Mouse (Mus musculus) kidney, postnatal 4 days (tissue): ENCODE results near the gene Nkx1-1.

Experiments used
- DNase-seq, 2 experiments: peaks; one replicate each; pipeline ENCODE4 v3.0.0; 2021; ENCODE audit warnings: mixed read lengths in 2 of 2

Nkx1-1 gene

DNA sequence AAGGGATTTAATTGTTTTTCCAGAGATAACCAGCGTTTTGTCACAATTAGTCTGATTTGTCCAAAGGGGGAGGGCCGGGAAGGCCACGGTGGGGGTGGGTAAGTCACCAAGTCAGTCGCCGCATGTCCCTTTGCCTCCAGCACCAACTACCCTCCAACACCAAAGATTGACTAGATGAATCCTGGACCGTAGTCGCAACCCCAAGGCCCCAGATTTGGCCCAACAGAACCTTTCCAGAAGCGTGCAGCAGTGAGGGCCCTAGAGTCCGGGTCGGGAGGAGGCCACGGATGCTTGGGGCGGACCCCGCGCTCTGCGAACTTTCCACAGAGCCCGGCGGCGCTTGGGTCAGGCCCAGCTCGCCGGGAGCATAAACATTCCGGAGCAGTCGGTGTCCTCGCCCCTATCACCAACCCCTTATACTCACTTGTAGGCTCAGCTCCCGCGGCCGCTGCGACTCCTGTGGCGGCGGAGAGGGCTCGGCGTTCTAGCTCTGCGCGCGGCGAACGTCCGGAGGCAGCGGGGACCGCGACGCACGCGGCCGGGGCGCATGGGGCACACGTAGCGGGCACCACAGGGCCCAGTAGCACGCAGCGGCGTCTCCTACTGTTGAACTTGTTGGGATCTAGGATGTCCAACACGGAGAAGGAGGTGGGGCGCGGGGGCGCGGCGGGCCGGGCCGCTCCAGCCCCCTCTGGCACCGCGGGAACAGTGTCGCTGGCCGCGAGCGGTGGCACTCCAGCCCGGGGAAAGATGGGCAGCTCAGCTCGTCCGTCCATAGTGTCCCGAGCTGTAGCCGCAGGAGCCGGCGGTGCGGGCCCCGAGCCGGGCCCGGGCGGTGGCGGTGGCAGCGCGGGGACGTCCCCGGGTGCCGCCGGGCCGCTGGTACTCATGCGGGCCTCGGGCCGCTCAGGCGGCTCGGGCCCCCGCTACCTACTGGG lies at the start of gene Nkx1-1:
Nkx1-1 (minus strand) TSS at position 776 of the 938 bp plus-strand sequence.
- peak; percentile 22 to 29 for DNase-seq

DNA sequence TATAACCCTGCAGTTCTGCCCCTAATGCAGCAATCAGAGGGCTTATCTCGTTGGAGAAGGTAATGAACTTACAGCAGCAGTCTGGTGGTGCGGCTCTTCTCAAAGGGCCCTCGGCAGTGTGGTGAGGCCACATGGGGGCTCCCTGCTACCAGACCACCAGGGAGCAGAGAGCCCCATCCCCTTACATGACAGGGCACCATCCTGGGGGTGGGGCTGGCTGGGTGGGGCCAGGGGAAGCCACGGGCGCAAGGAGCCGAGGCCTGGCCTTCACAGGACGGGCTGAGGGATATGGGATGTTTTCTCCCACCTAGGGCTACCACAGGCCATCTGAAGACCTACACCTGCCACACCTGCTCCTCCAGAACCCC lies 47.5 kb upstream of the Nkx1-1 start:
- no peak for DNase-seq

DNA sequence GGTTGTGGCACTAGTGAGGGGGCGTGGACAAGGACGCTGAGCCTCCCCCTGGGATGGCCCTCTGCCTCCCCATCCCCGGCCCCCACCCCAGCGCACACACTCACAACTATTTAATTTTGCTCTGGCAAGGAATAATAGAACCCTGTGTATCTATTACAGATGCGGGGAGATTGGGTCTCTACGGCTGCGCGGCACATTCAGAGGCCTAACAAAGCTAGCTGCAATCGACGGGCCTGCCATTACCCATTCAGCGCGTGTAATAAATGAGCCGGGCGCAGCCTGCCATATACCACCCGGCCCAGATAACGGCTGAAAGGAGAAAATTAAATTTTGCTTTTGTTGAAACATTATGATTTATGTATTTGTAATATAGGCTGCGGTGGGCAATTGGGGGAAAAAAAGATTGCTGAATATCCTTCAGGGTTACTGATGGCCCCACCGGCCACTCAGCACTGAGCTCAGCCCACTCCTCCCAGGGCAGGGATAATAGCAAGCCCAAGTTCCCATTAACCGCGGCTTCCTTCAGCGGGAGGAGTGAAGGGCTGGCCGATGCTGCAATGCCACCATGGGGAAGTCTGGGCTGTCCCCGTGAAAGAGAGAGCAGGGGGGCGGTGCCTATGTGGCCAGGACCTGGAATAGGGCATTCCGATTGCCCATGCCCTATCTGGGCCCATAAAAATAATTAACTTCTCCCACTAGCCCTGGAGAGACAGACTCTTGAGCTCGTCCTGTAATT lies 47.0 kb upstream of the Nkx1-1 start:
- DNase-seq: peak in 1 of 2 experiments; percentile 26

DNA sequence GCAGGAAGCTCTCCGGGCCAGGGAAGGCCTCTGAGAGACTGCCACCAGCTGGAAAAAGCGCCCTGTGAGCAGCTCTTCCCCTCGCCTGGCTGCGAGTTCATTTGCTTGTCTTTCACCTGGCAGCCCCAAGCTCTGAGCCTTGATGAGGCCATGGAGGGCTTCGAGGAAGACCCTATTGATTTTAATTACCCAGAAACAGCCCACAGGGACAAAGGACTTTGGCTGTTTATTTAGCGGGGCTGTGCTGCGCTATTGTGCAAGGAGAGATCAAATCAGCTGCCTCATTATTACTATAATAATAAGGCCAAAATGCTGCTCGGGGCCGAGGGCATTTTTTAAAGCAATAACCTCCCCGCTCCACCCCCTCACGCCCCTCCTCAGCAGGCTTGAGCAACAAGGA lies 31.7 kb upstream of the Nkx1-1 start:
- no peak for DNase-seq

- DNase-seq: no peak
Observed at GRCm38 (mm10) chr5:33464390-33464789, 30.6 kb upstream of the Nkx1-1 start.

GRCm38 (mm10) chr5:33459111-33459510 lies 25.3 kb upstream of the Nkx1-1 start:
- DNase-seq: no peak

GRCm38 (mm10) chr5:33458132-33458622 lies 24.4 kb upstream of the Nkx1-1 start:
- no peak for DNase-seq

GRCm38 (mm10) chr5:33455737-33456136 lies 22.0 kb upstream of the Nkx1-1 start:
- peak; percentile 29 for DNase-seq

GRCm38 (mm10) chr5:33443794-33444193 lies 10.0 kb upstream of the Nkx1-1 start:
- DNase-seq: no peak

DNA sequence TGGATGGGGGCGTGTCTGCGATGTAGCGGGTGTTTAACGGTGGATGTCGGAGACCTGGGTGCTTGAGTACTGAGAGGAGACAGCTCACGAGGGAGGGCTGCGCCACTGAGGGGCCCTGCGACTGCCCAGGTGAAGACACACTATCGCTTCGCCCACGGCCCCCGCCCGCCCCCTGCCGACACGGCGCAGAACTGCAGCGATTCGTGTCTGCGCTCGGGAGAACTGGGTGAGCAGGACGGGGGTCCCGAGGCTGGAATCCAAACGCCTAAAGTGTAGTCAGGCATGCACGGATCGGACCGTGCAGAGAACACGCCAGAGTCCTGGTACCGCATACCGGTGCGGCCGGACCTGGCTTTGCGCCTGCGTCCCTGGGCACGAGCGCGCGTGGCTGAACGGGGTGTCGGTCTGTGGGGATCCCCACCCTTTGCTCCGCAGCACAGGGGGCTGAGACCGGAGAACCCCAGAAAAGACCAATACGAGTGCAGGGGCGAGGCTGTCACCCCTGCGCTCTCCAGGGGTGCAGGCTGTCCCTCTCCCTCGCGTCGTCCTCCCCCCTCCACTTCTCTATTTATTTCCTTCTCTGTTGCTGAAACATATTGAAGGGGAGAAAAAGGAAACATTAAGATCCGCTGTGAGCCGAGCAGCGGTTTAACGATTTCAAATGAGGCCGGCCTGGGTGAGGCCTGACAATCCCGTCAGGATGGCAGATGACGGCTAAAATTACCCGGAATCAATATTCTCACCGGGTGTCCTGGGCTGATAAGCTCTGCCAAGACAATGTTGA lies 9.3 kb upstream of the Nkx1-1 start:
- peak; percentile 74 to 78 for DNase-seq

DNA sequence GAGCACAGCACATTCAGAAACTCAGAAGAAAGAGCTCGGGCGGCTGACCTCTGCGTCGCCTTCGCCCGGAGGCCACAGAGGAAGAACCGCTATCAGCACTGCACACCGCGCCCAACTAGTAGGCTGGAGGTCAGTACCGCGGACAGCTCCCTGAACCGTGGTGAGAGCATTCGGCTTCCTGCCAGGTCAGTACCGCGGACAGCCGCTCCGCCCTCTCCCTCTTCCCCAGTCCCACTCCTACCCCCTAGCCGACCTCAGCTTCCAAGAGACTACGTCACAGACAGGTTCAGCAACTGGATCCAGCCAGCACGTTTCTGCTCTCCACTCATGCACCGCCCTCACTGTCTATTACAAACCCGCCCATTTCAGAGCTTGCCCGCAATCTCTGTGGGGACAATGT lies 4.4 kb upstream of the Nkx1-1 start:
- DNase-seq: peak; percentile 98 to 99

- no peak for DNase-seq
Observed at GRCm38 (mm10) chr5:33435941-33436340, 2.2 kb upstream of the Nkx1-1 start.

DNA sequence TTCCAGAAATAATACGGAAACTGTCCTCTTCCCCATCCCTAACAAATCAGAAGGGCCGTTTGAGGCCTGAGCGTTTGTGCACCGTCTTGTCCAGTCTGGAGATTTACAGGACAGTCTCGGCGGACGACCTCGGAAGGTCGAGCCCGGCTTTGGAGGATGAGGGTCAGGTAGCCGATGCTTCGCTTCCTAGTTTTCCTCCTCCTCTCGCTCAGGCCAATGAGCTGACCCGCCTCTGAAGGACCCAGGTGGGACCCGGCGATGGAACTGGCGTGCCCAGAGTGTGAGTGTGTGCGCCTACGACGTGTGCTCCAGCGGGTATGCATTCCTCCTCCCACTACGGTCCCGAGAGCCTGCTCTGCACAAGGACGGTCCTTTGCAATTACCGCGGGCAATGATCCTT lies 1.4 kb upstream of the Nkx1-1 start:
- no peak for DNase-seq

- DNase-seq: peak; percentile 22 to 39
Observed at GRCm38 (mm10) chr5:33434141-33434780, 485 bp upstream of the Nkx1-1 start.

- no peak for DNase-seq
Observed at GRCm38 (mm10) chr5:33432057-33432935, 1.5 kb downstream of the Nkx1-1 start.

DNA sequence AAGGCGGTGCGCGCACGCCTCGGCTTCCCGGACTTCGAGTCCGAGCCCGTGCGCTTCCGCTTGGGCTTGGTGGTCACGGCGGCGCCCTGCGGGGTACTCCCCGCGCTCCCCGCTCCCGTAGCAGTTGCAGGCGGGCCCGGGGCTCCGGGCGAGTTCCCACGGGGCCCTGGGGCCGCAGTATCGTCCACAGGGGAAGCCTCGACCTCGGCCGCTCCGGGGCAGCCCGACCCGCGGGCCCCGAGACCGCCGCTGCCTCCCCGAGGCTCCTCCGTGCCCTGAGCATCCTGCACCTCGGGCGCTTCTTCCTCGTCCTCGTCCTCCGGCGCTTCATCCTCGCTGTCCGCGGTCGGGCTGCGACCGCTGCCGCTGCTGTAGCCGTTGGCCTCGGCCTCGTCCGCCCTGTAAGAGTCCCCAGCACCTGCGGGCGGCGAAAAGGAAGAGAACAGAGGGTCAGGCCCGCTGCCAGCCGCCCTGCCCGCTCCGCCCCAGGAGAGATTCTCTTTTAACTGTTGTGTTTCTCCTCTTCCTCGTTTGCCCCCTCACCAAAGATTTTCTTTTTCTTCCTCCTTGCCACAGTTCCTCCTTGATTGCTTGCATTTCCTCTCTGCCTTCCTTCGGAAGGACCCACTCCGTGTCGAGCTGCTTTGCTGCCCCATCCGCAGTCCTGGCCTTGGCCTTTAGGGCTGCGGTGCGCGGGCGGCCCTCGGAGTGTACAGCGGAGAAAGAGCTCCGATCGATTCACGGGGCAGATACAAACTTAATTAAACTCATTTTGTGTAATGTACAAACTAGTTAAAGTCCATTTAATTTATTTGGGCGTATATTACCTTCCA lies 2.4 kb downstream of the Nkx1-1 start:
- DNase-seq: peak; percentile 22 to 35

DNA sequence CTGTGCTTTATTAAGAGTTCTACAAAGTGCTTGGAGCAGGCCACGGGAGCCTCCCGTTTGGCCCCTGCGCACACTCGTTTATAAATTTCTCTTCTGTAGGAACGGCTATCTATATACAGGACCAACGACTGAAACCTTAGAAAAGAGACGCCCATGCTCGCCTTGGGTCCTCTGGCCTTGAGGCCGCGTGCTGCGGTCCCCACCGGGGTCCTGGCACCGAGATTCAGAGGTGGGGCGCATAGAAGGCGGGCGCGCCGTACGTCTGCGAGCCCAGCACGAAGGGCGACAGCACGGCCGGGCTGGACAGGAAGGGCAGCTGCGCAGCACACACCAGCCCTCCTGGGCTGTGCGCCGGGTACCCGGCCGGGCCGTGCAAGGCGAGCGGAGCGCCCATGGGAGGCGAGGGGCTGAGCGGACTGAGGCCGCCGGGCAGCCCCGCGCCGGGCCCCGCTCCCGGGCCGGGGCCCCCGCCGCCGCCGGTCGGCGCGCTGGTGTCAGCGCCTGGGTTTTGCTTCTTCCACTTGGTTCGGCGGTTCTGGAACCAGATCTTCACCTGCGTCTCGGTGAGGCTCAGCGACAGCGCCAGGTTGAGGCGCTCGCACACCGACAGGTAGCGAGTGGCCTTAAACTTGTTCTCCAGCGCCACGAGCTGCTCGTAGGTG lies 3.1 kb downstream of the Nkx1-1 start:
- peak; percentile 13 to 31 for DNase-seq

DNA sequence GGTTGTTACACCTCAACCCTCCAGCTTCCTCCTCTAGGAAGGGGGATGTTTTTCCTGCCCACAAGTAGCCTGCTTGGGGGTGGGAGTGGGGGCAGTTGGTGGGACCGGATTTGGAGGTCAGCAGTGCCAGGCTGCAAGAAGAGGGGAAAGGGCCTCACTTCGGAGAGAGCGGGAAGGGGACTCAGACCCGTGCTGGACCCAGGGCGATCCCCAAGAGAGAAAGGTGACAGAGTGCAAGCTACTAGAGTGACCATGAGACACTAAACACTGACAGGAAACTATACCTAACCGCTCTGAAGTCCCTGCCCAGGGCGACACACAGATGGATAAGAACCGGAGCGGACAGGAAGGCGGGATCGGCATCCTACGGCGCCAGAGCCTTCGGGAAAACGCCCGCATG lies 3.7 kb downstream of the Nkx1-1 start:
- DNase-seq: no peak

DNA sequence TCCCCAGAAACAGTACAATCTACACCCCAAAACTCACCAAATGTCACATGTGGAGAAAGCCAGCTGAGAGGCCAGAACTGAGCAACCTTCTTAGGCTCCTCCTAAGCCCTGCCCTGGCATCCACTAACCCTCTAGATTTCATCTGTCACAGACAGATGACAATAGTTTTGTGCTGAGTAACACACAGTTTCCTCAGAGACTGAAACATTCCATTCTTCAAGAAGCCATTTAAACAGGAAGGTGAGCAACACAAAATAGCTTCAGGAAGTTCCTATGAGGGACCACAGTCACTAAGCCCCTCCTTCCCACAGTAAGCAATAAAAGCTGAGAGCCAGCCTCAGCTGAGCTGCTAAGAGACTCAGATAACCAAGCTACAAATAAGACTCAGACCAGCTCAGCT lies 6.3 kb downstream of the Nkx1-1 start:
- DNase-seq: no peak

- DNase-seq: no peak
Observed at GRCm38 (mm10) chr5:33420313-33420712, 13.5 kb downstream of the Nkx1-1 start.
